Mouse (Mus musculus) spleen, adult 2 months (tissue): ENCODE measurements around the gene Ccser1.

Experiments used
- CTCF ChIP-seq: fragments of 200-500 bp; IDR thresholded peaks from 2 replicates; pipeline ENCODE4 v1.5.1; 2011; ENCODE audit warnings: mild to moderate bottlenecking, inconsistent platforms; ENCODE audit not compliant: insufficient read depth, insufficient read length, insufficient replicate concordance; ENCODE audit errors: extremely low read depth
- POLR2A ChIP-seq: fragments of 200-500 bp; IDR thresholded peaks from 2 replicates; pipeline ENCODE4 v1.6.1; 2011; ENCODE audit warnings: low read depth, low read length, inconsistent platforms

- TF ChIP-seq CTCF (no peak), POLR2A (no peak)
These were observed 751.5 kb downstream of the Ccser1 start for GRCm38 (mm10) chr6:61931622-61932021.
